Mouse (Mus musculus): ENCODE measurements at regions not wholly inside any gene's neighbourhood (a gene's known extent, or its start where the extent isn't known, plus 50 kb on each side); places are given as distances from the start of the nearest gene placed in this dataset.

DNA sequence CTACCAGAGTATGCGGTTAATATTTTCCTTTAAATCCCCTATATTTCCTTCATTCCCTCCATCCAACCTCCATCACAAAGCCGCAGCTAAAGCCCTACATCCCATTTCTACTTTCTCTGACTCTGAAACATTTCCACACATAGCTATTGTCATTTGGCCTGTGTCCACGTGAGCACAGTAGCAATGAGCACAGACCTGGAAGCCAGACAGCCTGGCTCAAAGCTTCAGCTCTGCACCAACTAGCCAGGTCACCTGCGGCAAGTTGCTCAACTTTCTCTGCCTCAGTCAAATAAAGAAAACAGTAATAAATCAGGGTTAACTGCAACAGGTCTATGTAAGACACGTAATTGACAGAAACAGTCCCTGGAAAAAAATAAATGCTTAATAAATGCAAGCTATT is 247.8 kb upstream of the Maf start:
- ATAC-seq (ENCODE audit: insufficient read depth, low FRiP score): no peak
- Histone ChIP-seq H3K36me3 (ENCODE audit: control insufficient read depth, insufficient read depth, low read length) (no peaks in the 10 kb centered on the region), H3K4me3 (replicated peaks; ENCODE audit: low read length) (no peak overlapping the region), H3K4me1 (ENCODE audit: control insufficient read depth, insufficient read depth, low read length) (no peaks in the 10 kb centered on the region), H3K4me2 (ENCODE audit: low read depth, low read length) (no peak overlapping the region), H3K27me3 (ENCODE audit: control insufficient read depth, insufficient read depth, low read length) (no peaks in the 10 kb centered on the region), H3K27ac (ENCODE audit: low read length) (no peak overlapping the region), H3K9ac (ENCODE audit: low read length) (no peak overlapping the region), H3K9me3 (replicated peaks; ENCODE audit: control insufficient read depth, low read length) (no peaks in the 10 kb centered on the region)
- WGBS: 74% methylated on average over 5 of the region's 5 CpGs

DNA sequence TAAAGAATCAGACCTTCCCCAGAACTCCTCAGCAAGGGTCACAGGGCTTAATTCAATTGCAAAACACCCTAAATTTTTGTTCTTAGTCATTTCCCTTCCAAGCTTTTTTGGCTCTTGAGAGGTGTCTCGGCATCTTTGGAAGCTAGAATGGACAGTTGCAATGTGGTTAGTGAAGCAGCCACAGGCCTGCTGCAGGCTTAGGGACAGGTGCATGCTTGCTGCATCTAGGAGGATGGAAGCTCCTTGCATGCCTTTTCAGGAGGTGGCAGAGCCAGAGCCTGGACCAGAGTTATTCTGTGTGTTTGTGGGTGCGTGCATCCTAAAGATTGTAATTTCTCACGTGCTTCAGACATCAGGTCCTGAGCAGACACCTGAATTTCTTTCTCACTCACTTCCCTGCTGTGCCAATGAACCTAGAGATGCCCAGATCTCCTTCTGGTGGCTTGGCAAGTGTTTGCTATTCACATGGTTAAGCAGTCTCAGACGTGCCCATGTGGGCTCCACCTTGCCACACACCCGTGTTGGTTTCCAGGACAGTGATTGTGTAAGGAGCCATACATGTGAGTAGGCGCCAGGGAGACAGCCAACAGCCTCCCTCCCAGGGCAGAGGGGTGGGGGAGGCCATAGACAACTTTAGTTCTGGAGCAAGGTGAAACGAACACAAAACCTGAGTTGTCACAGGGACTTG is 246.3 kb upstream of the Maf start:
- Histone ChIP-seq H3K4me3 (replicated peaks; ENCODE audit: low read length) (no peak overlapping the region), H3K36me3 (ENCODE audit: control insufficient read depth, insufficient read depth, low read length) (no peaks in the 10 kb centered on the region), H3K9ac (ENCODE audit: low read length) (no peak overlapping the region), H3K27ac (ENCODE audit: low read length) (no peak overlapping the region), H3K9me3 (replicated peaks; ENCODE audit: control insufficient read depth, low read length) (no peaks in the 10 kb centered on the region), H3K27me3 (ENCODE audit: control insufficient read depth, insufficient read depth, low read length) (no peaks in the 10 kb centered on the region), H3K4me2 (ENCODE audit: low read depth, low read length) (no peak overlapping the region), H3K4me1 (ENCODE audit: control insufficient read depth, insufficient read depth, low read length) (no peaks in the 10 kb centered on the region)
- WGBS: 84% methylated on average over 7 of the region's 7 CpGs
- ATAC-seq (ENCODE audit: insufficient read depth, low FRiP score): no peak

DNA sequence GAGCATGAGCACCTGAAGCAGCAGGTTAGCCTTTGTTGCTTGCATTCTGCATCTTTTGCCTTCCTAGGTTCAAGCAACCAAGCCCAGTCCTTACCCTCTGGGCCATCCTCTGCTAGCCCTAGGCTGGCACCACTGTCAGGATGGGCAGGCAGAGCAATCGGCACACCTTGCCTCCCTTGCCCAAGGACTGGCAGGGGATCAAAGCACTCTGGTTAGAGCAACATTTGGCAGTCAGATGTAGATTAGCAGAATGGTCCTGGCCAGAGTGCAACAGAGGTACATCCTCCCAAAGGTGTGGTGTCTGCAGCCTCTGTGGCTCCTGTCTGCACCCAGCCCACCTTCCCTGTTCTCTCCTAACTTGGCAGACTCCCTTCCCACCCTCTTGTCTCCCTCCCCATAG is 244.9 kb upstream of the Maf start:
- H3K27me3 ChIP-seq (ENCODE audit: control insufficient read depth, insufficient read depth, low read length): no peaks in the 10 kb centered on the region
- H3K36me3 ChIP-seq (ENCODE audit: control insufficient read depth, insufficient read depth, low read length): no peaks in the 10 kb centered on the region
- H3K4me3 ChIP-seq (replicated peaks; ENCODE audit: low read length): no peak overlapping the region
- no peak overlapping the region for H3K4me2 ChIP-seq (ENCODE audit: low read depth, low read length)
- ATAC-seq (ENCODE audit: insufficient read depth, low FRiP score): no peak
- no peak overlapping the region for H3K9ac ChIP-seq (ENCODE audit: low read length)
- no peak overlapping the region for H3K27ac ChIP-seq (ENCODE audit: low read length)
- 81% methylated on average over 1 of the region's 1 CpGs for WGBS
- H3K4me1 ChIP-seq (ENCODE audit: control insufficient read depth, insufficient read depth, low read length): no peaks in the 10 kb centered on the region
- H3K9me3 ChIP-seq (replicated peaks; ENCODE audit: control insufficient read depth, low read length): no peaks in the 10 kb centered on the region

DNA sequence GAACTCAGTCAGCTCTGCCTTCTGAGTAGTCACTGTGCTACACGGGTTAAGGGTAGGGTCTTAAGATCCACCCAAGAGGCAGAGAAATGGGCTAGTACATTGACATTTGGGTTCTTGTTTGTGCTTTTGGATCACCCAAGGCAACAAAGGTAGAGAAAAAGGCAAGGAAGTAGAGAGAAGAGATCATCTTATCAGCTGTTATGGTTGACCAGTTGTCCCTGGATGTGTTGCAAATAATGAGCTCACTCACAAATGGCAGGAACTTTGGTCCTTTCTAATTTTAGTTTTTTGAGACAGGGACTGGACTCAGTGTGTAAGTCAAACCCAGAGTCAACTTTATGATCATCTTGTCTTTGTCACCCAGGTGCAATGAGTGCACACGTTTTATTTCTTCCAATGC is 241.3 kb upstream of the Maf start:
- H3K9ac ChIP-seq (ENCODE audit: low read length): no peak overlapping the region
- H3K27me3 ChIP-seq (ENCODE audit: control insufficient read depth, insufficient read depth, low read length): no peaks in the 10 kb centered on the region
- H3K9me3 ChIP-seq (replicated peaks; ENCODE audit: control insufficient read depth, low read length): no peaks in the 10 kb centered on the region
- no peaks in the 10 kb centered on the region for H3K36me3 ChIP-seq (ENCODE audit: control insufficient read depth, insufficient read depth, low read length)
- no peaks in the 10 kb centered on the region for H3K4me1 ChIP-seq (ENCODE audit: control insufficient read depth, insufficient read depth, low read length)
- ATAC-seq (ENCODE audit: insufficient read depth, low FRiP score): no peak
- no peak overlapping the region for H3K4me2 ChIP-seq (ENCODE audit: low read depth, low read length)
- no peak overlapping the region for H3K4me3 ChIP-seq (replicated peaks; ENCODE audit: low read length)
- 72% methylated on average over 2 of the region's 2 CpGs for WGBS
- H3K27ac ChIP-seq (ENCODE audit: low read length): no peak overlapping the region

DNA sequence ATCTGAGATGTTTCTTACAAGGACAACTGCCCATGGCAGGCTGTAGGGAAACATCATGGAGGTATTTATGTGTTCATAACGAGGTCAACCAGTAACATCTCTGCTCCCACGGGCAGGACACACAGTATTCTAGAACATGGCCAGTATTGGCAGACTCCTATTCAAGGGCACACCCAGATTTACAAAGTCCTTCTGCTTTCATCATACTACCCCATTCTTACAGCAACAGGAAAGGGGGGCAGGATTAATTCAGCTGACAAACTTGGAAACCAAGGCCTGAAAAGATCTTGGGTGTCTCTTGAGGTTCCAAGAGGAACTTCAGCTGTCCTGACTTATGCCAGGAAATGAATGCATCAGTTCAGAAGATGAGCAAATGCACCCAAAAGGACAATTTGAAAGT is 240.4 kb upstream of the Maf start:
- no peaks in the 10 kb centered on the region for H3K36me3 ChIP-seq (ENCODE audit: control insufficient read depth, insufficient read depth, low read length)
- H3K27me3 ChIP-seq (ENCODE audit: control insufficient read depth, insufficient read depth, low read length): no peaks in the 10 kb centered on the region
- no peak overlapping the region for H3K27ac ChIP-seq (ENCODE audit: low read length)
- no peaks in the 10 kb centered on the region for H3K9me3 ChIP-seq (replicated peaks; ENCODE audit: control insufficient read depth, low read length)
- 83% methylated on average over 2 of the region's 2 CpGs for WGBS
- no peak overlapping the region for H3K9ac ChIP-seq (ENCODE audit: low read length)
- no peak overlapping the region for H3K4me2 ChIP-seq (ENCODE audit: low read depth, low read length)
- no peak overlapping the region for H3K4me3 ChIP-seq (replicated peaks; ENCODE audit: low read length)
- H3K4me1 ChIP-seq (ENCODE audit: control insufficient read depth, insufficient read depth, low read length): peaks cover 5% of the 10 kb centered on the region; the same call in 1 of the 2 replicates
- ATAC-seq (ENCODE audit: insufficient read depth, low FRiP score): no peak

DNA sequence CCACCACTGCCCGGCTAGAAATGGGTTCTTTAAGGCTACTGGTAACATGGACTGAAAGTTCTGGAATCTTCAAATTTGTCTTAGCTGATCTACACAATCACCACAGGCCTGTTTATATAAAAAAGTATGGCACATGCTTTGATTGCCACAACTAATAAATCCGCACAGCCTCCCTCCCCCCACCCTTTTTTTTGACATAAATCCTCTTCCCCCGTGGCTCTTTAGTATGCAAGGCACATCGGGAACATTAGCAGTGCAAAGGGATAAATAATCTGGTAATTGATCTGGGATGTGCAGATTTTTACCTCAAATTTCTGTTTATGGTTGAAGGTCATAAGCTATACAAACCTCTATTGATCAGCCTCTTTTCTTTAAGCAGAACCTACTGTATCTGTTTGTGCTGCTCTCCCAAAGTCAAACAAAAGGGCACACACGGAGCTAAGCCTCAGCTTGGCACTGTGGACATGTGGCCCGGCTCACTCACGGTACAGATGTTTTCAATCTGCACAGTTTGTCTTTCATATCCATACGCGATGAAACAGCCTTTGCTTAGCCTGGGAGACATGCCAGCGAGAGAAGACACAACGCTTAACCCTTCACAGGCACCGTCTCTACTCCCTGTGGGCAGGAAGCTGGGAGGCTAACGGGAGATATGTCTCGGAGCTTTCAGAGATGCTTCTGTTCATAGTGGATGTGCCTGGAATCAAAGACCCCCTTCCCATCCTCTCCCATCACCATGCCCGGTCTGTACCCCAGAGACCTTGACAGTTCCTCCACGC is 235.3 kb upstream of the Maf start:
- no peak overlapping the region for H3K4me3 ChIP-seq (replicated peaks; ENCODE audit: low read length)
- 30% methylated on average over 16 of the region's 16 CpGs for whole genome bisulfite sequencing
- H3K4me1 ChIP-seq (ENCODE audit: control insufficient read depth, insufficient read depth, low read length): peaks cover 5% of the 10 kb centered on the region; the same call in 1 of the 2 replicates
- no peak overlapping the region for H3K9ac ChIP-seq (ENCODE audit: low read length)
- no peaks in the 10 kb centered on the region for H3K36me3 ChIP-seq (ENCODE audit: control insufficient read depth, insufficient read depth, low read length)
- ATAC-seq (ENCODE audit: insufficient read depth, low FRiP score): peak; percentile 85
- peak overlapping the region; percentile 41 for H3K27ac ChIP-seq (ENCODE audit: low read length)
- H3K27me3 ChIP-seq (ENCODE audit: control insufficient read depth, insufficient read depth, low read length): no peaks in the 10 kb centered on the region
- H3K4me2 ChIP-seq (ENCODE audit: low read depth, low read length): peak overlapping the region; percentile 35
- no peaks in the 10 kb centered on the region for H3K9me3 ChIP-seq (replicated peaks; ENCODE audit: control insufficient read depth, low read length)

DNA sequence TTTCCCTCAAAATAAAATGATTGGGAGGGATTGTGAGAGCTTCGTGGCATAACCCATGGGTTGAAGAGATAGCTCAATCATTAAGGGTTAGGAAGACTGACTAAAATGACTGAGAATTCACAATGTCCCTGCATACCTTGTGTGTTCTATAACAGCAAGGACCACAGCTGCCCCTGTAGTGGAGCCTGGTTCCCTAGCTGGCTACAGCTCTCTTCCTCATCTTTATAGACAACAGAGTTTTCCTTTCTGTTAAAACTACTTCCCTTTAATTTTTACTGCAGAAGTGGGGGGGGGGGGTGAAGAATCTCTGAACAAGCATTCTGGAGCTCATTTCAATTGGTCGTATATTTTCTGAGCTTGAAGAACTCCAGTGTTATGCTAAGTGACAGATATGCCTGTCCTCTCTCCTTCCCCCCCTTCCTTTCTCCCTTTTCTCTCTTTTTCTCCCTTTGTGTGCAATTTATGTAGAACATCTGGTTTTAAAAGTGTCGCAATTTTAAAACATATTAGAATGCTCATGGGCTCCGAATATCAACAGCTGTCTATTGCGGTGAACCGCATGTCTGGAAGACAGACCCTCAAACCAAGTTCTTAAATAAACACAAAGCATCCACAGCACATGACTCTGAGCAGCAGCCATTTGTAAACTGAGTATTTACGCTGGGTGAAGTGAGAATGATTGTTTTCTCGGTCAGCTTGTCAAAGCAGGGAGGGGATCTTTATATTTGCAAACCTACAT is 222.0 kb upstream of the Maf start:
- 36% methylated on average over 8 of the region's 8 CpGs for WGBS
- Histone ChIP-seq H3K4me3 (replicated peaks; ENCODE audit: low read length) (no peak overlapping the region), H3K27ac (ENCODE audit: low read length) (peak overlapping the region; percentile 48), H3K9ac (ENCODE audit: low read length) (no peak overlapping the region), H3K4me2 (ENCODE audit: low read depth, low read length) (no peak overlapping the region), H3K9me3 (replicated peaks; ENCODE audit: control insufficient read depth, low read length) (no peaks in the 10 kb centered on the region), H3K27me3 (ENCODE audit: control insufficient read depth, insufficient read depth, low read length) (no peaks in the 10 kb centered on the region), H3K4me1 (ENCODE audit: control insufficient read depth, insufficient read depth, low read length) (no peaks in the 10 kb centered on the region), H3K36me3 (ENCODE audit: control insufficient read depth, insufficient read depth, low read length) (no peaks in the 10 kb centered on the region)
- ATAC-seq (ENCODE audit: insufficient read depth, low FRiP score): peak; percentile 71; the same call in 1 of the 2 replicates

DNA sequence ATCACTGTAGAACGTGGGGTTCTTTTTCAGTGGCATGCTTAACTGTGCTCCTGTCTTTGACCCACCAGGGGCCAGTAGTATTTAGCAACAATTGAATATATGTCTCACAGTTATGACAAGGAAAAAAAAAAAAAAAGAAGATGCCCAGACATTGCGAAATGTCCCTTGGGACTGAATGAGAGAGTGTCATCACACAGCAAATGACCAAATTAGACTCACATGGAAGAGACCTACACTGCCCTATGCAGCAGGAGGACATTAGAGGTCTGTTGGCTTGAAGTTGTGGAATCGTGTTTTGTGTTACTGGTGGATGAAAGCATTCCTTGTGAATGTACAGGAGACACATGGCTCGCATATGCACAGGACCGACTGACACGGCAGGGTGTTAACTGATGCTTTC is 214.3 kb upstream of the Maf start:
- H3K27me3 ChIP-seq (ENCODE audit: control insufficient read depth, insufficient read depth, low read length): no peaks in the 10 kb centered on the region
- no peaks in the 10 kb centered on the region for H3K36me3 ChIP-seq (ENCODE audit: control insufficient read depth, insufficient read depth, low read length)
- WGBS: 84% methylated on average over 6 of the region's 6 CpGs
- H3K9ac ChIP-seq (ENCODE audit: low read length): no peak overlapping the region
- no peak overlapping the region for H3K27ac ChIP-seq (ENCODE audit: low read length)
- no peak overlapping the region for H3K4me3 ChIP-seq (replicated peaks; ENCODE audit: low read length)
- H3K4me1 ChIP-seq (ENCODE audit: control insufficient read depth, insufficient read depth, low read length): no peaks in the 10 kb centered on the region
- ATAC-seq (ENCODE audit: insufficient read depth, low FRiP score): no peak
- H3K4me2 ChIP-seq (ENCODE audit: low read depth, low read length): no peak overlapping the region
- no peaks in the 10 kb centered on the region for H3K9me3 ChIP-seq (replicated peaks; ENCODE audit: control insufficient read depth, low read length)

DNA sequence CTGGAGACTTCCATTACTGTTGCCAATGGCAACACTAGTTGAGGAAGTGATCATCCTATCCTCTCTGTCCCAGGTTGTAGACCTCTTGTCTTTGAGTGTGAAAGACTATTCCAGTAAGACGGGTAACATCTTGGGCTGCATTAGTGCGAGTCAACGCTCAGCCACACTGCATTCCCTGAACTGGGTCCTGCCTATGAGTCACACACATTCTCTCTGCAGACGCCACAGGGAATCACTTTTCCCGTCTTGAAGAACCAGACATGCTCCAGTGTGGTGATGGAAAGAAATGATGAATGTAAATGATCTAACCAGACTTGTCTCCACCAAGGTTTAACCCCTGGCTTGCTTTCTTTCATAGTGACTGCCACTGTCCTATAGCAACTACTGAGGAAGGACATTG is 199.1 kb upstream of the Maf start:
- H3K4me3 ChIP-seq (replicated peaks; ENCODE audit: low read length): no peak overlapping the region
- no peak overlapping the region for H3K9ac ChIP-seq (ENCODE audit: low read length)
- no peaks in the 10 kb centered on the region for H3K9me3 ChIP-seq (replicated peaks; ENCODE audit: control insufficient read depth, low read length)
- WGBS: 77% methylated on average over 5 of the region's 5 CpGs
- H3K27ac ChIP-seq (ENCODE audit: low read length): no peak overlapping the region
- no peaks in the 10 kb centered on the region for H3K36me3 ChIP-seq (ENCODE audit: control insufficient read depth, insufficient read depth, low read length)
- ATAC-seq (ENCODE audit: insufficient read depth, low FRiP score): no peak
- no peaks in the 10 kb centered on the region for H3K4me1 ChIP-seq (ENCODE audit: control insufficient read depth, insufficient read depth, low read length)
- H3K4me2 ChIP-seq (ENCODE audit: low read depth, low read length): no peak overlapping the region
- no peaks in the 10 kb centered on the region for H3K27me3 ChIP-seq (ENCODE audit: control insufficient read depth, insufficient read depth, low read length)

All from stomach, embryonic 16.5 days (tissue).